Mouse (Mus musculus): ENCODE measurements around the gene Gls.

DNA sequence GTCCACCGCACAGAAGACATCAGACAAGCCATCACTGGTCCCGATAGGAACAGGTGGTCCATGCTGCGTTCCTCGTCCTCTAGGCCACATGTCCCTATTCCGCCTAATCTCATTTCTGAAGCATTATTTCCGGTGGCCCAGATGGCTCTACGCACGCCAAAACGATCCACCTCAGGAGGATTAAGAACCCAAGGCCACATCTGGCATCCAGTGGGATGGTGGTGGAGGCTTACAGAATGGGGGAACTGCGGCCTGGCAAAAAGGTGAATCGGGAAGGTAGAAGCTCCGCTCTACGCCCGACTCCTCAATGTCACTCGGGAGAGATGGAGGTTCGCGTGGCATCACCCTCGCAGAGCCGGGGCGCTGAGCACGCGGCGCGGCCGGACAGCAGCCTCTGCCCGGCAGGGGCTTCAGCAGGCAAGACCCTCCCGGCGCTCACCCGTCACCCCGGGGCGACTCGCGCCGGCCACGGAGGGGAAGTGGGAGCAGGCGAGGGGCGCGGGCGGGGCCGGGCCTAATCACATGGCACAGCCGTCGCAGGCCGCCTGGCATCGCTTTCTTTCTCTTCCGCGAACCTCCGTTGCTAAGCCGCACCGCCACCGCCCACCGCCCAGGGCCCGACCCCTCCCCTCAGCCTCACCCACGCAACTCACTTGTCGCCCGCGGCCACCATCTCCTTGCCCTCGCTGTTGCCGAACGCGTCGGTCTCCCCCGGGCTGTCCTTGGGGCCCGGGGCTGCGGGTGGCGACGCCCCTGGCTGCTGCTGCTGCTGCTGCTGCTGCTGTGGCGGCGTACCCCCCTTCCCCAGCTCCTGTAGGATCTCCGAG lies 880 bp downstream of the Gls start:
- TF ChIP-seq CTCF (IDR thresholded peaks at IDR 0.05; ENCODE audit: low read depth, low read length) (no peak), POLR2A (IDR thresholded peaks at IDR 0.05; ENCODE audit: borderline replicate concordance, low read depth, low read length) (no peak)
